Mouse (Mus musculus) heart, embryonic 12.5 days (tissue): ENCODE data around the gene Dohh. TPM values are rescaled to one million over a fixed set of nuclear protein-coding genes. Genes with fewer than 3 reads are reported as not detected.

ENCODE experiments used
- ATAC-seq: fragments of 200-750 bp; cut with Nextera tagmentation; 2 replicates; pipeline ENCODE4 v1.8.0; 2017; ENCODE audit warnings: moderate TSS enrichment, moderate library complexity; ENCODE audit not compliant: insufficient number of reproducible peaks, low FRiP score
- H3K27ac ChIP-seq: fragments of 300-500 bp; sonication (generic); 2 replicates; pipeline ENCODE4 v1.5.1; 2016; ENCODE audit warnings: mild to moderate bottlenecking, moderate library complexity; ENCODE audit not compliant: poor library complexity, severe bottlenecking
- H3K27me3 ChIP-seq: fragments of 300-500 bp; sonication (generic); replicated peaks from 2 replicates; pipeline ENCODE4 v1.6.1; 2016; ENCODE audit warnings: mild to moderate bottlenecking, moderate library complexity
- H3K36me3 ChIP-seq: fragments of 300-500 bp; sonication (generic); 2 replicates; pipeline ENCODE4 v1.6.1; 2016; ENCODE audit warnings: mild to moderate bottlenecking, moderate library complexity
- H3K4me1 ChIP-seq: fragments of 300-500 bp; sonication (generic); replicated peaks from 2 replicates; pipeline ENCODE4 v1.6.1; 2016; ENCODE audit warnings: mild to moderate bottlenecking
- H3K4me2 ChIP-seq: fragments of 300-500 bp; sonication (generic); 2 replicates; pipeline ENCODE4 v1.6.1; 2016; ENCODE audit warnings: mild to moderate bottlenecking, moderate library complexity
- H3K4me3 ChIP-seq: fragments of 300-500 bp; sonication (generic); 2 replicates; pipeline ENCODE4 v1.5.1; 2016; ENCODE audit warnings: mild to moderate bottlenecking
- H3K9ac ChIP-seq: fragments of 300-500 bp; sonication (generic); 2 replicates; pipeline ENCODE4 v1.6.1; 2016; ENCODE audit warnings: mild to moderate bottlenecking, moderate library complexity
- H3K9me3 ChIP-seq: fragments of 300-500 bp; sonication (generic); replicated peaks from 2 replicates; pipeline ENCODE4 v1.6.1; 2016; ENCODE audit warnings: mild to moderate bottlenecking, moderate library complexity
- WGBS: fragments of 180-500 bp; shearing (Covaris S2); methylation state at CpG from one replicate; pipeline ENCODE4 v1.1.7; 2016; 5-methylcytosine and 5-hydroxymethylcytosine counted together
- polyA plus RNA-seq: library from polyadenylated mRNA; unstranded; fragments of >200 nt; fragmentation: Nextera tagmentation; extraction: Ambion mirVana; gene quantifications from 2 replicates; pipeline ENCODE4 v1.2.1, GENCODE M21; 2016

Dohh gene
- polyA plus RNA-seq, 1 experiment from 2014 or later = 66.9 TPM

DNA sequence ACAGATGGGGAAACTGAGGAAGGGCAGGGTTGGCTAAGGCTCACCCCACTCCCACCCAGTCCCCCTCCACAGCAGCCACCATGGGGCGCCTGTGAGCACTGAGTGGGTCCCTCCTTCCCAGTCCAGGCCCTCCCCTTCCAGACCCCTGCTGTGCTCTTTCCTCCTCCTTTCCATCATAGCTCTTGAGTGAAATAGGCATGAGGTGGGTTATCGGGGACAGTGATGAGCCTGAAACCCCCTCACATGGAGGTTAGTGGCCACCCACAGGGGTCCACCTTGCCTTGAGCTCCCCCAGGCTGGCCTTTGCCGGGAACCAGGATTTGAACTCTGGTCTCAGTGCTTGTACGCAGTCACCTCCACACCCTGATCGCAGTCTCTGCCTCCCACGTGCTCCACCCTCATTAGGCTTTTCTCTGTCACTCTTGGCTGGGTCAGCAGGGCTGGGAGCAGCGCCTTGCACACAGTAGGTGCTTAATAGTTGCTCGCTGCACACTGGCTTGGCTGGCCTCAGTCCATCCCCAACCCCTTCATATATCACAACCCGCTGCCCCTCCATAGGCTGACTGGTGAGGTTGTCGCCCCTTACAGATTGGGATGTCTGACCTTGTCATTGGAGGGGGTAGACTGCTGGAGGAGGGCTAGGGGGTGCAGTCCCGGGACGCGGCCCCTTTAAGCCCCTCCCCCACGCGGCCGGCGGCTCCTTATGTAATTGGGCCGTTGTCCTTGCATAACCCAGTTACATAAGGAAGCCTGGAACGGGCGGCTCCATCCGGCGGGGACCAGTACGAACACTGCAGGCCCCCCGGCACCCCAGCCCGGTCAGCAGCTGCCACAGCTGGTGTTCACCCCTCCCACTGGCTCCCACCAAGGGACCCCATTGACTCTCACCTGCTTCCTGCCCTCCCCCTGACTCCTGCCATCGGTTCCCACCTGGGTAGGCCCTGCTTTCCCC lies 29.4 kb downstream of the Dohh start:
- H3K9me3 ChIP-seq = no peaks in the 10 kb centered on the region
- peak overlapping the region; percentile 54 for H3K9ac ChIP-seq

DNA sequence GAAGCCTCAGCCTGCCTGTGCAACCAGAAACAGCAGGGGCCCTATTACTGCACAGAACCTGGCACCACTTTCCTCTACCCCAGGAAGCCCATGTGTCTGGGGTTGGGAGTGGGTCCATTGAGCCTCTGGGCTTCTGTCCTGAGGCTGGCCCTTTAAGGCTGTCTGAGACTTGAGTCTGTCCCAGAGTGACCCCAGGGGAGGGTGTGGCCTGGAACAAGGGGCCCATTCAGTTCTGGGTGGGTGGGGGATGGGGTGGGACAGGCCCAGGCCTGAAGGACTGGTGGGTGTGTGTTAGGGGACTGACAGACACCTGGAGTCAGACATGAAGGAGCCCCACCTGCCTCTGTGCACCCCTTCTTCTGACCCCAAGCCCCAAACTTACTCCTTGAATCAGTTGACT lies 30.5 kb downstream of the Dohh start:
- Histone ChIP-seq H3K4me3 (no peak overlapping the region), H3K9me3 (no peaks in the 10 kb centered on the region), H3K4me2 (no peak overlapping the region; the same call in 1 of the 2 replicates), H3K27ac (peak overlapping the region; percentile 92), H3K4me1 (peaks cover 98% of the 10 kb centered on the region), H3K27me3 (no peaks in the 10 kb centered on the region), H3K9ac (peak overlapping the region; percentile 54; the same call in 1 of the 2 replicates), H3K36me3 (peaks cover 18% of the 10 kb centered on the region)
- ATAC-seq = no peak

More for the DNA sequence above, 29.4 kb downstream of the Dohh start:
- 31% methylated on average over 26 of the region's 26 CpGs for WGBS
- H3K4me1 ChIP-seq = peaks cover 100% of the 10 kb centered on the region
- H3K4me3 ChIP-seq = no peak overlapping the region
- peaks cover 10% of the 10 kb centered on the region; the same call in 1 of the 2 replicates for H3K36me3 ChIP-seq
- H3K4me2 ChIP-seq = peak overlapping the region; percentile 51
- H3K27me3 ChIP-seq = no peaks in the 10 kb centered on the region
- H3K27ac ChIP-seq = peak overlapping the region; percentile 92
- no peak for ATAC-seq

DNA sequence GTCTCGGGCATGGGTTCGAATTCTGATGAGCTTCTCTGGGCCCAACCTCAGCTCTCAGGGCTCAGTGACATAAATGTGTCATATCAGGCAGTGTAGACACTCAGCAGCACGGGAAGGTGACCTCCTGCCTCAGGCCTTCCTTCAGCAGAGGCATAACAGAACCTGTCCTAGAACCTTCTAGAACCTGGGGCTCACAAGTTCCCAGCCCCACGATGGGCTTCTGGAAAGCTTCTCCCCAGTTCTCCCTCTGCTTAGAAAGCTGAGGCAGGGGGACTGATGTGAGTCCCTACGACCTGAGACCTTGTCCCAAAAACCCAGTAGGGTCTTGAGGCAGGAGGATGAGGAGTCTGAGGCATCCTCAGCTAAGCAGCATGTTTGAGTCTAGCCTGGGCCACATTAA lies 30.9 kb downstream of the Dohh start:
- 0 out of 2 replicates have a peak overlapping the region, but pooled peaks have one; percentile 54 for H3K9ac ChIP-seq

DNA sequence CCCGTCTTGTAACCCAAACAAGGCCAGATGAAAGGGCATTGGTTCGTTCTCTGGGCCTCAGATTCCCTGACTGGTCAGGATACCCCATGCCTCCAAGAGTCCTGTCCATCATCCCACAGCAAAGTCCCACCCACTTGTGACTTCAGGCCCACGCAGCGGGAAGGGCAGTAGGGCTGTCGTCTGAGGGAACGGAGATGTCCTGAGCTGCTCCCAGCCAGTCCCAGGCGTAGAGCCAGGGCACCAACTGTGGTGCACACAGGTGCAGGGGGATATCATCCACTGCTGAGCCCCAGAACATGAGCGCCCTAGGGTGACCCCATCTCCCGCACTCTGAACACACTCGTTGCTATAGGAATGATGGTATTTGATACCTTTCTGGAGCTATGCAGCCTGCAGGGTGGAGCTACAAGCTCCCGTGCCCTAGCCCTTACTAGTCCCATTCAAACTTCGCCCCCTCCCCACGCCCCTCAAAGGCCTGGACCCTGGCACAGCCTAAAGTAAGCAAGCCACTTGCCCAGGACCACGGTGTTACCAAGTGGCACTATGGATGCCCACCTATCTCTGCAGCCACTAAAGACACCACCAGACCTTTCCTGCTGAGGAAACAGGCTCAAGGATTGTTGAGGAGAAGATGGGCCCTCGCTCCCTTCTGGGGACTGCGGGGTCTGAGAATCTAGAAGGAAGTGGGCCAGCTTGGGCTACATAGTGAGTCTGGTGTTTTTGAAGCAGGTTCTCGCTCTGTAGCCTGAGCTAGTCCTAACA lies 31.5 kb downstream of the Dohh start:
- no peak overlapping the region for H3K27ac ChIP-seq
- peaks cover 28% of the 10 kb centered on the region for H3K36me3 ChIP-seq
- 0 out of 2 replicates have a peak overlapping the region, but pooled peaks have one; percentile 37 for H3K9ac ChIP-seq
- no peaks in the 10 kb centered on the region for H3K9me3 ChIP-seq
- no peaks in the 10 kb centered on the region for H3K27me3 ChIP-seq
- WGBS = 66% methylated on average over 17 of the region's 17 CpGs
- no peak overlapping the region for H3K4me2 ChIP-seq
- H3K4me1 ChIP-seq = peaks cover 87% of the 10 kb centered on the region
- ATAC-seq = no peak
- H3K4me3 ChIP-seq = no peak overlapping the region

More for the DNA sequence above, 30.9 kb downstream of the Dohh start:
- no peak overlapping the region for H3K4me3 ChIP-seq
- no peak overlapping the region for H3K4me2 ChIP-seq
- no peaks in the 10 kb centered on the region for H3K27me3 ChIP-seq
- no peak overlapping the region; the same call in 1 of the 2 replicates for H3K27ac ChIP-seq
- 76% methylated on average over 5 of the region's 5 CpGs for WGBS
- no peak for ATAC-seq
- H3K9me3 ChIP-seq = no peaks in the 10 kb centered on the region
- peaks cover 23% of the 10 kb centered on the region for H3K36me3 ChIP-seq
- H3K4me1 ChIP-seq = peaks cover 93% of the 10 kb centered on the region

DNA sequence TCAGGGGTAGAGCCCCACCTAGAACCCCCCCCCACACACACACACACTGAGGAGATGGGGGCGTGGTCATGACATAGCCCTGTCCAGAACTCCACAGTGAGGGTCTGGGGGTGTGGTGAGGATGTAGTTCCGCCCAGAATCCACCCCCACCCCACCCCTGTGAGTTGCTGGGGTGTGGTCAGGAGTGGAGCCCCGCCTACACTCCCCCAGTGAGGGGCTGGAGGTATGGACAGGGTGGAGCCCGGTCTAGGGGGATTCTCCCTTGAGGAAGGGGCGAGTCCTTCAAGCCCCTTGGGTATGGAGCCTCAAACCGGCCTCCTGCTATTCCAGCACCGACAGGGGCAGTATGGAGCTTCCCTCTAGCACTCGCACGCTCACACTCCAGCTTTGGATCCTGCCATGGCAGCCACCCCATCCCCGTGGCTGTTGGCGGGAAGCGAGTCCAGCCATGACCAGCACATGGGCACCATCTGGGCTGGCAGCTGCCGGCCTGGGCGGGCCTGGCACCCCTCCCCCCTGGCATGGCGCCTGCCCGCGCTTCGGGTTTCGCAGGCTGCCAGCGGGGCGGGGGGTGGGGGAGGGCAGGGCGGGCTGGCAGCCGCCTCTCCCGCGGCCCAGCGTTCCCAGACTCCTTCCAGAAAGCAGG lies 32.5 kb downstream of the Dohh start:
- peak overlapping the region; percentile 79 for H3K4me2 ChIP-seq
- peak; percentile 51 for ATAC-seq
- H3K36me3 ChIP-seq = peaks cover 29% of the 10 kb centered on the region
- WGBS = 1% methylated on average over 21 of the region's 26 CpGs
- no peaks in the 10 kb centered on the region for H3K9me3 ChIP-seq
- H3K27me3 ChIP-seq = no peaks in the 10 kb centered on the region
- peak overlapping the region; percentile 41 for H3K4me3 ChIP-seq
- peak overlapping the region; percentile 60 for H3K9ac ChIP-seq
- H3K27ac ChIP-seq = peak overlapping the region; percentile 41; the same call in 1 of the 2 replicates
- H3K4me1 ChIP-seq = peaks cover 79% of the 10 kb centered on the region

DNA sequence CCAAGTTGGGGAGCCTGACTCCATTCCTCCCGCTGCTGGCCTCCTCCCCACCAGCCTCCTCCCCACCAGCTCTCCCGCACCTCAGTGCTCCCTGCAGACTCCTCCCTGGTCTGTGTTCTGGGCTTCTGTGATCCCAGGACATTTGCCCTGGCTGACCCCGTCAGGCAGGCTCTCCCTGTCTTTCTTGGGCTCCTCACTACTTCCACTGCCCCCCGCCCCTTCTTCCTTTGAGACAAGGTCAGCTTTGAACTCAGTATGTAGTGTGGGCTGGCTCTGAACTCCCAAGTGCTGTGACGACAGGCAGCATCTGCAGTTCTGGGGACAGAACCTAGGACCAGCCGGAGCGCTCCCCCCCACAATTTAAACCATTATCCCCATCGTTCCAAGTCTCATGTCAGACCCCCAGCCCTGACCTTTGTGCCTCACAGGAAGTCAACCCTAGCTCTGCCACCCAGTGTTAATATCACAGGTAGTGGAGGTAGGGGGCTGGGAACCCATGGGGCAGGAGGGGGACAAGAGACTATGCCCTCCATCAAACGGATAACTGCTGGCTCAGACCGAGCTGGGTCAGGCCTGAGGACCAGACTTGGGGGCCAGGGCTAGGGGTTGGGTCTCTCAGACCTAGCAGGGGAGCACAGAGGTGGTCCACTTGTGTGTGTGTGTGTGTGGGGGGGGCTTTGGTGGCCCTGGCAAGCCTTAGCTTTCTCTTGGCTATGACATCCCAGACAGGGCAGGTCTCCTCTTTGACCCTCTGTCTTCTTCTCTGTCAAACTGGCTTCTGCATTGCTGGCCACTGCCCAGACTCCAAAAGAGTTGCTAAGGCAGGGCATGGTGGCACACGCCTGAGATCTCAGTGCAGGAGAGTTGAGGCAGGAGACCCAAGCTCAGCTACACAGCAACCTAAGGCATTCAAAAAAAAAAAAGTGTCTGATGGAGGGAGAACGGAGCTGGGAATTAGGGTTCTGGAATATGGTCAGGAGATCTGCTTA lies 33.3 kb downstream of the Dohh start:
- Histone ChIP-seq H3K4me2 (peak overlapping the region; percentile 79), H3K4me1 (peaks cover 78% of the 10 kb centered on the region), H3K9me3 (no peaks in the 10 kb centered on the region), H3K27me3 (no peaks in the 10 kb centered on the region), H3K27ac (peak overlapping the region; percentile 41; the same call in 1 of the 2 replicates), H3K9ac (peak overlapping the region; percentile 60), H3K4me3 (peak overlapping the region; percentile 41), H3K36me3 (peaks cover 29% of the 10 kb centered on the region)
- WGBS = 47% methylated on average over 12 of the region's 12 CpGs
- no peak for ATAC-seq

DNA sequence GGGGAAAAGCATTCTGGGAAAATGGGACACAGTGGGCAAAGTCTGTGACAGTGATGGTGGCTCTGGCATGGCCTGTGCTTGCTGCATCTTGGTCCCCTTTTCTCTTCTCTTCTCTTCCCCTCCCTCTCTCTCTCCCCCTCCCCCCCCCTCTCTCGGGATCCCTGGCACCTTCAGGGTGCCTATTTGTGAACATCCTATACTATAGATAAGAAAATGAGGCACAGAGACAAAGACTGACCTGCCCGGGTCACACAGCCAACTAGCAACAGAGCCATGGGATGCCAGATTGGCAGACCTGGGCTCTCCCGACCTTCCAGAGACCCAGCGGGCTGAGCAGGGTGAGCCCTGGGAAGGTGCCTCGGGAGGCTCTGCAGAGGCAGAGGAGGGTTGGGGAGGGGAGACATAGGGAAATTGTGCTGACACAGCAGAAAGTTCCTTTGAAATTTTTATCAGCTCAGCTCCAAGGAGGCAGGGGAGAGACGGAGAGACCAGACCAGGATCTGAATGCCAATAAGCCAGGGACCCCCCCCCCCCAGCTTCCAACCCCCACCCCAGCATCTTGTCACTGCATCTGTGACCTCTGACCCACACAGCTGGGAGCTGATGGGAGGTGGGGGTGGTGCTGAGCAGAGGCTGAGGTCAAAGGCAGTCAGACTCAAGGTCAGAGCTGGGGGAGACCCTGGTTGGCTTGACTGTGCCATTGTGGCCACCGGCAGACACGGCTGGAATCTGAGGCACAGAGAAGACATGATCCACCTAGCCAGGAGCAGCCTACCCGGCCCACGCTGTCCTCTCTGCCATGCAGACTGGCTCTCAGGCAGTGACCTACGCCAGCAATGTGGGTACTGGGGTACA lies 34.2 kb downstream of the Dohh start:
- Histone ChIP-seq H3K4me2 (no peak overlapping the region), H3K4me1 (peaks cover 69% of the 10 kb centered on the region), H3K27ac (no peak overlapping the region), H3K4me3 (no peak overlapping the region), H3K36me3 (peaks cover 29% of the 10 kb centered on the region), H3K9me3 (no peaks in the 10 kb centered on the region), H3K9ac (0 out of 2 replicates have a peak overlapping the region, but pooled peaks have one; percentile 13), H3K27me3 (no peaks in the 10 kb centered on the region)
- 44% methylated on average over 11 of the region's 11 CpGs for WGBS
- ATAC-seq = no peak

DNA sequence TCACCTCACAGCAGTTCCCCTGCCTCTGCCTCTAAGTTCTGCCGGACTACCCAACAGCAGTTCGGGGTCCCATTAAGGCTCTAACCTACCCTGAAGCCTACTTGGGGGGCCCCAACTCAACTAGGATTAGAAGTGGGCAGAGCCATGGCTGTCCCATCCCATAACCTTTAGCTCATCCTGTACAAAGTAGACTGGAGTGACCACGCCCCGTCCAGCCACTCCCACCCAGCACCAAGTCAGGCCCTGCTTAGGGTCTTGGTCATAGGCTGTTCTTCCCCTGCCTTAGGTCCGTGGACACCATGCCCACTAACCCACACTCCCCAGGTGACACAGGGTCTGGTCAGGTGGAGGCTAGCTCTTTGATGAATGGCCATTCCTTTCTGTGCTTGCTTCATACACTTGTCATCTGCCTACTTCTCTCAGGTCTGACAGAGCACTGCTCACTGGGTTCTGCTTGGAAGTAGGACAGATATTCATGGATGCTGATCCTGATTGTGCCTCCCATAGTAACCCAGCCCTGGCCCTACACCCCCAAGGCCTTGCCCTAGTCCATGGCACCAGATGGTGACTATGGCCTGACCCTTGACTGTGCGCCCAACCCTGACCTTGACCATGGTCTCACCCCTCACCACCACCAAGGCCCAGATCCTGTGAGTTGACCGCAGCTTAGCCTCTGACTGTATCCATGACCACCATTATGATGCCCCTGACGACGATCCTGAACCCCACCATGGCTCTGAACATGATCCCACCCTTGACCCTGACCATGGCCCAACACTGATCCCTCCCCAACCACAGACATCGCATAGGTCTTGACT lies 35.1 kb downstream of the Dohh start:
- H3K4me2 ChIP-seq = no peak overlapping the region
- no peaks in the 10 kb centered on the region for H3K9me3 ChIP-seq
- WGBS = 87% methylated on average over 10 of the region's 10 CpGs
- ATAC-seq = no peak
- peaks cover 29% of the 10 kb centered on the region for H3K36me3 ChIP-seq
- peaks cover 67% of the 10 kb centered on the region for H3K4me1 ChIP-seq
- H3K4me3 ChIP-seq = no peak overlapping the region
- H3K9ac ChIP-seq = no peak overlapping the region
- no peaks in the 10 kb centered on the region for H3K27me3 ChIP-seq
- H3K27ac ChIP-seq = no peak overlapping the region
